Mouse (Mus musculus): ENCODE results near the gene Slc25a42. TPM values are rescaled to one million over a fixed set of nuclear protein-coding genes. Genes with fewer than 3 reads are reported as not detected.

Gene Slc25a42
- polyA plus RNA-seq, 1 experiment from 2014 or later: 5.4 TPM

DNA sequence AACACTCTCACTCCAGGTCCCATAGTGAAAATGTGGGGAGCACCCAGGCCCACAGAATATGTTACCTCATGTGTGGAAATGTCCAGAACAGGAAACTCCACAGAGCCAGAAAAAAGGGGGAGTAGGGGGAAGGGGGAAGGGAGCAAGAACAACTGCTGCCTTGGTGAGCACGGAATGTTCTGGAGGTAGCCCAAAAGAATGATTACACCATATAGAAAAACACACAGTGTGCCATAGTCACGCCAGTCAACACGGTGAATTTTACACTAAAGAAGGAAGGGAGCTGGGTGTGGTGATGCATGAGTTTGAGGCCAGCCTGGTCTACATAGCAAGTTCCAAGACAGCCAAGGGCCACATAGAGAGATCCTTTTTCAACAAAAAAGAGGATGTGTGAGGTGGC lies 48.8 kb downstream of the Slc25a42 start:
- WGBS: 88% methylated on average over 3 of the region's 3 CpGs

GRCm38 (mm10) chr8:70160015-70160414 lies 52.1 kb downstream of the Slc25a42 start:
- Histone ChIP-seq H3K27me3 (peaks cover 27% of the 10 kb centered on the region), H3K4me2 (no peak overlapping the region), H3K9ac (no peak overlapping the region), H3K4me1 (replicated peaks) (peaks cover 10% of the 10 kb centered on the region), H3K36me3 (no peaks in the 10 kb centered on the region), H3K27ac (no peak overlapping the region), H3K4me3 (no peak overlapping the region), H3K9me3 (no peaks in the 10 kb centered on the region)
- no peak for ATAC-seq (ENCODE audit: low FRiP score)
- WGBS: 70% methylated on average over 13 of the region's 13 CpGs

More for the DNA sequence above, 48.8 kb downstream of the Slc25a42 start:
- no peak overlapping the region for H3K4me3 ChIP-seq
- H3K36me3 ChIP-seq: no peaks in the 10 kb centered on the region
- no peak overlapping the region for H3K4me2 ChIP-seq
- no peaks in the 10 kb centered on the region for H3K9me3 ChIP-seq
- H3K4me1 ChIP-seq (replicated peaks): peaks cover 13% of the 10 kb centered on the region
- no peak overlapping the region for H3K27ac ChIP-seq
- no peak for ATAC-seq (ENCODE audit: low FRiP score)
- peaks cover 39% of the 10 kb centered on the region for H3K27me3 ChIP-seq
- no peak overlapping the region for H3K9ac ChIP-seq

DNA sequence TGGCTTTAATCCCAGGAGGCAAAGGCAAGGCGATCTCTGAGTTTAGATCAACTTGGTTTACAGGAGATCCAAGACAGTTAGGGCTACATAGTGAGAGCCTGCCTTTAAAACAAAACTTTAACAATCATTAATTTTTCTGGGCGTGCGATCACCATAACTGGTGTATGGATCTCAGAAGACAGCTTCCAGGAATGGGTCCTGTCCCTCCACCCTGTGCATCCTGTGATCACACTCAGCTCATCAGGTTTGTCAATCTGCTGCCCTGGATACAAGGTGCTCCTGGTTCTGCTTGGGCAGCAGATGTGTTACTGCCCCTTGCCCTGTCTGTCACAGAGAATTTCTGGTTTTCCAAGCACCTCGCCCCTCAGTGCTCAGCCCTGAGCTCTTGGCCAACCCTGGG lies 52.9 kb downstream of the Slc25a42 start:
- Histone ChIP-seq H3K27me3 (peaks cover 24% of the 10 kb centered on the region; the same call in 1 of the 2 replicates), H3K4me3 (no peak overlapping the region), H3K4me1 (replicated peaks) (peaks cover 10% of the 10 kb centered on the region), H3K9me3 (no peaks in the 10 kb centered on the region), H3K36me3 (no peaks in the 10 kb centered on the region), H3K27ac (no peak overlapping the region), H3K9ac (no peak overlapping the region), H3K4me2 (0 out of 2 replicates have a peak overlapping the region, but pooled peaks have one; percentile 69)
- WGBS: 89% methylated on average over 4 of the region's 4 CpGs
- no peak for ATAC-seq (ENCODE audit: low FRiP score)

DNA sequence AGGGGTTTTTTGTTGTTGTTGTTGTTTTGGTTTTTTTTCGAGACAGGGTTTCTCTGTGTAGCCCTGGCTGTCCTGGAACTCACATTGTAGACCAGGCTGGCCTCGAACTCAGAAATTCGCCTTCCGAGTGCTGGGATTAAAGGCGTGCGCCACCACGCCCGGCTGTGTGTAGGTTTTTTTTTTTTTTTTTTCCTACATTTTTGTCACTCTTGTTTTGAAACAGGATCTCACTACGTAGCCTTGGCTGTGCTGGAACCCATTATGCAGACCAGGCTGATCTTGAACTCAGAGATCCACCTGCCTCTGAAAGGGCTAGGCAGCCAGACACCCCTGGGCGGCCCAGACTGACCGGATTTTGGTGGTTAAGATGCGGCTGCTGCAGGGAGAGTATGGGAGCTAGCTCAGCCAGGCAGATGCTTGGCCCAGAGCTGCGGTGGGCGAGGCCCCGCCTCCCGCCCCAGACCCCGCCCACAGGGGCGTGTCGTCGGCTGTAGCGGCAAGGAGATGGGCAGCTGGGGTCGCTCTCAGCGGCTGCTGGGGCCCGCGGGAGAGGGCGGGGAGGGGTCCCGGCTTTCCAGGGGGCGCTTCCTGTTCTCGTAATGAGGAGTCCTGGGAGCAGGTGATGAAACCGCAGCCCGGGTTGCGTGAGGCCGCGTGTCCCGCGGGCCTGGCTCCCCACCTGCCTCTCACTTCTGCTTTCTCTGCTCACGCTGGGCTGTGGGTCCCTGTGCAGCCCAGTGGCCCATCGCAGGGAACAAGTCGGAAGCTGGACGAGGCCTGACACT lies 53.8 kb downstream of the Slc25a42 start:
- Histone ChIP-seq H3K36me3 (no peaks in the 10 kb centered on the region), H3K9me3 (no peaks in the 10 kb centered on the region), H3K27me3 (peaks cover 23% of the 10 kb centered on the region), H3K4me1 (replicated peaks) (peaks cover 10% of the 10 kb centered on the region), H3K27ac (peak overlapping the region; percentile 48; the same call in 1 of the 2 replicates), H3K4me2 (peak overlapping the region; percentile 69), H3K4me3 (peak overlapping the region; percentile 51), H3K9ac (peak overlapping the region; percentile 76)
- 12% methylated on average over 40 of the region's 40 CpGs for WGBS
- ATAC-seq (ENCODE audit: low FRiP score): peak; percentile 91

DNA sequence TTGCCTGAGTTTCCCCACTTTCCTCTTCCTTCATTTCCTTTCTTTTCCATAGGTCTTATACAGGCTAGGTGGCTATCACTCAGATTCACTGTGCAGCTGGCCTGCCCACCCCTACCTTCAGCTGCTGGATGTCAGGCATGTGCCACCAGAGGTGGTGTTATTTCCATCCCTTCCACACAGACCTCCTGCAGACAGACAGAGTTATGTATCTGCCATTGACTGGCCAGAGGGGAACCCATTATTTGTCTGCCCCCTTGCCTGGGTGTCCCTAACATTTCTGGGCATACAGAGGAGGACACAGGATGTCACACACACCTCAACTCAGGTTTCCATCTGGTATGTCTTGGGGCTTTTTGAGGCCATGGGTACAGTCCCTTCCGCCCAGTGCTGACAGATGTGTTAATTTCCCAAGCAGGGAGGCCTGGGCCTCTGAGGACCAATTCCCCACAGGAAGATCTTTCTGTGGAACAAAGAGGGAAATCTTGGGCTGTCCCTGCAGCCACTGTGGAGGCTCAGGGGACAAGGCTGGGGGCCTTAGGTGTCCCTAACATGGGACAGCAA lies 54.8 kb downstream of the Slc25a42 start:
- Histone ChIP-seq H3K27ac (no peak overlapping the region), H3K4me1 (replicated peaks) (peaks cover 16% of the 10 kb centered on the region), H3K4me2 (no peak overlapping the region), H3K4me3 (no peak overlapping the region), H3K9me3 (no peaks in the 10 kb centered on the region), H3K9ac (no peak overlapping the region), H3K27me3 (peaks cover 25% of the 10 kb centered on the region), H3K36me3 (no peaks in the 10 kb centered on the region)
- WGBS: 96% methylated on average over 1 of the region's 1 CpGs
- ATAC-seq (ENCODE audit: low FRiP score): no peak

DNA sequence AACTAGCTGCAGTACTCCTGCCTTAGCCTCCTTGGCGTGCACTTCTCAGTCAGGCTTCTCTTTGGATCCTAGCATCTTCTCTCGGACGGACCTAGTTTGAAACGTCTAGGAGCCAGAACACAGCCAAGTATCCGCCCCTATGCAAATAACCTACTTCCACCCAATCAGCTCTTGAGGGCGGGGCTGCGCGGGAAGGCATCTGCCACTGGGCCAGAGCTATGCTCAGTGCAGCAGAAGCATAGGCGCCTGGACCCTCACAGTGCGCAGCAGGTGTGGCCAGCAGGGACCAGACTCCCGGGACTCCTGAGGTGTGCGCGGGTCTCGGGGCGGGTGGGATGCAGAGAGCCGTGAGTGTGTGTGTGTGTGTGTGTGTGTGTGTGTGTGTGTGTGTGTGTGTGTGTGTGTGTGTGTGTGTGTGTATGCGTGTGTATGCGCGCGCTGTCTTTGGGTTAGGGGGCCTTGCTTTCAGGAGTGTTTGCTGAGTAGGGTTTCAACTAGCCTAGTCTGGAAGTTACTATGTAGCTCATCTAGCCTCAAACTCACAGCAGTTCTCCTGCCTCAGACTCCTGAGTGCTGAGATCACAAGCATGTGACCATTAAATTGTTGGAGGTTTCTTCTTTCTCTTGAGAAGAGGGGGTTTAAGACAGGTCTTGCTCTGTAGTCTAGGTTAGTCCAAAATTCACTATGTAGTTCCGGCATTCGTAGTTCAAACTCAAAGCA lies 59.4 kb downstream of the Slc25a42 start:
- Histone ChIP-seq H3K4me1 (replicated peaks) (peaks cover 9% of the 10 kb centered on the region; the same call in 1 of the 2 replicates), H3K36me3 (no peaks in the 10 kb centered on the region), H3K4me3 (no peak overlapping the region), H3K9me3 (no peaks in the 10 kb centered on the region), H3K9ac (no peak overlapping the region), H3K4me2 (peak overlapping the region; percentile 41), H3K27me3 (peaks cover 31% of the 10 kb centered on the region), H3K27ac (no peak overlapping the region)
- 10% methylated on average over 18 of the region's 22 CpGs for WGBS
- ATAC-seq (ENCODE audit: low FRiP score): peak; percentile 88

GRCm38 (mm10) chr8:70150158-70150557 lies 61.9 kb downstream of the Slc25a42 start:
- no peak overlapping the region for H3K4me3 ChIP-seq
- H3K4me2 ChIP-seq: no peak overlapping the region
- WGBS: 13% methylated on average over 12 of the region's 13 CpGs
- H3K36me3 ChIP-seq: peaks cover 25% of the 10 kb centered on the region
- no peak for ATAC-seq (ENCODE audit: low FRiP score)
- peaks cover 20% of the 10 kb centered on the region for H3K27me3 ChIP-seq
- no peaks in the 10 kb centered on the region for H3K9me3 ChIP-seq
- peaks cover 9% of the 10 kb centered on the region; the same call in 1 of the 2 replicates for H3K4me1 ChIP-seq (replicated peaks)
- no peak overlapping the region for H3K27ac ChIP-seq
- no peak overlapping the region for H3K9ac ChIP-seq

DNA sequence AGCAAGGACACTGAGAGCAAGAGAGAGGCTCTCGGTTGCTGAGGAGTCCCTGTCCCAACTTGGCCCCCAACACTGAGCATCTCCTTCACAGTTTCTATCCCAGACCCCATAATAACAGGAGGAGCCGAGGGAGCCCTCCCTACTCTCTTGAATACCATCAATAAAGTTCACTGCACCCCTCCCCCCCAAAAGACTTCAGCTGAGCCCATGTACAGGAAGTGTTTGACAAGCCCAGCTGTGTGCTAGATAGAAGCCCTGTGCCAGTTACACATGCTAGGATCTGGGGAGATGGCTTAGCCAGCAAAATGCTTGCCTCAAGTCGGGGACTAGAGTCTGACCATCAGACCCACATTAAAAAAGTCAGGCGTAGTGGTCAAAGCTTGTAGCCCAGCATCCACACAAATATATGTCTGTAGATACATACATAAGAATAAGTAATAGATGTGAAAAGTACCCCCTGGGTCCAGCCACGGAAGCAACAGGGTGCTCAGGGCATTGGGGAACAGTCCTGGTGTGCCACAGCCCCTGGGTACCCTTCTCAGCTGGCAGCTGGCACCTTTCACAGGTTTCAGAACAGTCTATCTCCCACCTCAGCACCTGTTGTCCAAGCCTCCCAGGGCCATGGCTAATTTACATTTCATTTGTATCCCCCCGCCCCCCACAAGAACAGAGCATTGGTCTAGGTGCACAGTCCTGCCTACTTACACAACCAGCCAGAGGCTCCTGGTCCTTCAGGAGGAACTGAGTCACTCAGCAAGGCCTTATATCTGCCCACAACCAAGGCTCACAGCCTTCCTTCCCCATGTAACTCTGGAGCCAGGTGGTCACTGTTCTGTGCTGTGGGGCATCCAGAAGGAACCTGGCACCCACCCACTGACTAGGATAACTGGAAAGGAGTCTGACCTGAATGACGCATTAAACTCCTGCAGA lies 64.2 kb downstream of the Slc25a42 start:
- Histone ChIP-seq H3K27ac (no peak overlapping the region), H3K4me3 (no peak overlapping the region), H3K27me3 (peaks cover 9% of the 10 kb centered on the region; the same call in 1 of the 2 replicates), H3K9ac (no peak overlapping the region), H3K4me2 (no peak overlapping the region), H3K4me1 (replicated peaks) (peaks cover 9% of the 10 kb centered on the region; the same call in 1 of the 2 replicates), H3K9me3 (no peaks in the 10 kb centered on the region), H3K36me3 (peaks cover 47% of the 10 kb centered on the region)
- ATAC-seq (ENCODE audit: low FRiP score): no peak
- WGBS: 88% methylated on average over 7 of the region's 7 CpGs

DNA sequence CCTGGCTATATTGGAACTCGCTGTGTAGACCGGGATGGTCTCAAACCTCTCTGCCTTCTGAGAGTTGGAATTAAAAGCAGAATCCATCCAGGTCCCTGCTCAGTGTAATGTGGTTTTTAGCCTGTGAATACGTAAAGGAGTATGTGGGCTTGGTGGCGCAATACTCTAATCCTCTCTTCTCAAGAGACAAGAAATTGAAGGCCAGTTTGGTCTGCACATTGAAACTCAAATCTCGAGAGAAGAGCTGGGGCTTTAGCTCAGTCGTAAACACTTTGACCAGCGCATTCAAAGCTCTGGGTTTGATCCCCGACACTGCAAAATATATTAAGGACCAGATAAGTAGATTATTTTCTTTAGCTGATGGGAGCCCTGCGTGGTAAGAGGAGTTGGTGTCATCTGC lies 72.1 kb downstream of the Slc25a42 start:
- Histone ChIP-seq H3K4me2 (peak overlapping the region; percentile 87), H3K27me3 (no peaks in the 10 kb centered on the region), H3K4me3 (peak overlapping the region; percentile 83), H3K36me3 (peaks cover 50% of the 10 kb centered on the region), H3K9ac (peak overlapping the region; percentile 89), H3K4me1 (replicated peaks) (peaks cover 25% of the 10 kb centered on the region), H3K9me3 (no peaks in the 10 kb centered on the region), H3K27ac (peak overlapping the region; percentile 89)
- no peak for ATAC-seq (ENCODE audit: low FRiP score)
- 17% methylated on average over 9 of the region's 9 CpGs for WGBS

GRCm38 (mm10) chr8:70139026-70139857 lies 72.9 kb downstream of the Slc25a42 start, which contains the start of the genes Rfxank, Borcs8 and Mef2b:
Gene Rfxank, minus strand, starts transcription at chr8:70139154.
Gene Borcs8, plus strand, starts transcription at chr8:70139499.
Gene Mef2b, plus strand, starts transcription at chr8:70139711.
- H3K4me1 ChIP-seq (replicated peaks): peaks cover 25% of the 10 kb centered on the region
- H3K27ac ChIP-seq: peak within 1 kb of the TSS; percentile 89
- H3K4me2 ChIP-seq: peak within 1 kb of the TSS; percentile 87
- peak within 1 kb of the TSS; percentile 89 for H3K9ac ChIP-seq
- H3K27me3 ChIP-seq: no peaks in the 10 kb centered on the region
- H3K9me3 ChIP-seq: no peaks in the 10 kb centered on the region
- peak within 1 kb of the TSS; percentile 83 for H3K4me3 ChIP-seq
- peak; percentile 97 for ATAC-seq (ENCODE audit: low FRiP score)
- under 1% methylated on average over 46 of the region's 46 CpGs for WGBS
- peaks cover 50% of the 10 kb centered on the region for H3K36me3 ChIP-seq

DNA sequence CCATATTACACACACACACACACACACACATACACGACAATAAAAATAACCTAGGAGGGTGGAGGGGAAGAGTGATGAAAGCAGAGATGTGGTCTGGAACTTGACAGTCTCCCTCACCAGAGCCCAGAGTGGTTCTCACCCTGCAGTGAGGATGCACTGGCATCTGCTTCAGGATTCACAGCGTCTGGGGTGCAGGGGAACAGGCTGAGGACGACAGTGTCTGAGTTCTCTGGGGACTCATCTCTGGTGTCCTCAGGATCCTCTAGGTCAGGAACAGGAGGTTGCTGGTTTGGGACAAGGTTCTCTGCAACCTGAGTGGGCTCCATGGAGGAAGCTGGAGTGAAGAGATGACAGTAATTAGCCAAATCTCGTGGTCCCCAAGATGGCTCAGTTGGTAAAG lies 74.2 kb downstream of the Slc25a42 start:
- Histone ChIP-seq H3K4me3 (peak overlapping the region; percentile 83), H3K36me3 (peaks cover 50% of the 10 kb centered on the region), H3K9ac (peak overlapping the region; percentile 72), H3K27me3 (no peaks in the 10 kb centered on the region), H3K9me3 (no peaks in the 10 kb centered on the region), H3K4me2 (peak overlapping the region; percentile 87), H3K27ac (no peak overlapping the region), H3K4me1 (replicated peaks) (peaks cover 28% of the 10 kb centered on the region)
- WGBS: 80% methylated on average over 4 of the region's 4 CpGs
- ATAC-seq (ENCODE audit: low FRiP score): no peak
